Mouse (Mus musculus): ENCODE measurements at regions not wholly inside any gene's neighbourhood (a gene's known extent, or its start where the extent isn't known, plus 50 kb on each side); places are given as distances from the start of the nearest gene placed in this dataset.

- no peak for DNase-seq (ENCODE audit: low spot score)
These were observed 317.1 kb downstream of the Mtx2 start for GRCm38 (mm10) chr2:75142675-75143074.

GRCm38 (mm10) chr2:75144861-75145260 lies 319.3 kb downstream of the Mtx2 start:
- no peak for DNase-seq (ENCODE audit: low spot score)

GRCm38 (mm10) chr2:75146256-75146655 lies 320.7 kb downstream of the Mtx2 start:
- DNase-seq (ENCODE audit: low spot score), result no peak

- DNase-seq (ENCODE audit: low spot score), result no peak
These were observed 321.8 kb downstream of the Mtx2 start for GRCm38 (mm10) chr2:75147399-75147798.

GRCm38 (mm10) chr2:75147967-75148366 lies 322.4 kb downstream of the Mtx2 start:
- no peak for DNase-seq (ENCODE audit: low spot score)

GRCm38 (mm10) chr2:75149036-75149435 lies 323.4 kb downstream of the Mtx2 start:
- DNase-seq (ENCODE audit: low spot score), result no peak

GRCm38 (mm10) chr2:75149562-75149961 lies 324.0 kb downstream of the Mtx2 start:
- no peak for DNase-seq (ENCODE audit: low spot score)

- no peak for DNase-seq (ENCODE audit: low spot score)
These were observed 325.4 kb downstream of the Mtx2 start for GRCm38 (mm10) chr2:75150986-75151385.

- DNase-seq (ENCODE audit: low spot score), result no peak
These were observed 325.9 kb downstream of the Mtx2 start for GRCm38 (mm10) chr2:75151519-75151918.

- no peak for DNase-seq (ENCODE audit: low spot score)
These were observed 326.9 kb downstream of the Mtx2 start for GRCm38 (mm10) chr2:75152477-75152990.

- DNase-seq (ENCODE audit: low spot score), result no peak
These were observed 328.8 kb downstream of the Mtx2 start for GRCm38 (mm10) chr2:75154448-75154847.

- DNase-seq (ENCODE audit: low spot score), result no peak
These were observed 333.0 kb downstream of the Mtx2 start for GRCm38 (mm10) chr2:75158581-75158980.

- no peak for DNase-seq (ENCODE audit: low spot score)
These were observed 335.5 kb downstream of the Mtx2 start for GRCm38 (mm10) chr2:75161075-75161474.

- no peak for DNase-seq (ENCODE audit: low spot score)
These were observed 339.4 kb downstream of the Mtx2 start for GRCm38 (mm10) chr2:75164987-75165386.

- DNase-seq (ENCODE audit: low spot score), result no peak
These were observed 350.7 kb downstream of the Mtx2 start for GRCm38 (mm10) chr2:75176267-75176666.

- DNase-seq (ENCODE audit: low spot score), result no peak
These were observed 357.7 kb downstream of the Mtx2 start for GRCm38 (mm10) chr2:75183293-75183692.

- DNase-seq (ENCODE audit: low spot score), result no peak
These were observed 377.1 kb downstream of the Mtx2 start for GRCm38 (mm10) chr2:75202587-75203220.

GRCm38 (mm10) chr2:75208821-75209758 lies 383.5 kb downstream of the Mtx2 start:
- DNase-seq (ENCODE audit: low spot score), result no peak

- DNase-seq (ENCODE audit: low spot score), result no peak
These were observed 384.4 kb downstream of the Mtx2 start for GRCm38 (mm10) chr2:75209790-75210583.

GRCm38 (mm10) chr2:75216931-75217330 lies 391.3 kb downstream of the Mtx2 start:
- DNase-seq (ENCODE audit: low spot score), result no peak

- no peak for DNase-seq (ENCODE audit: low spot score)
These were observed 395.3 kb downstream of the Mtx2 start for GRCm38 (mm10) chr2:75220775-75221359.

- no peak for DNase-seq (ENCODE audit: low spot score)
These were observed 398.8 kb downstream of the Mtx2 start for GRCm38 (mm10) chr2:75224443-75224842.
